Mouse (Mus musculus) embryonic facial prominence, embryonic 11.5 days (tissue): Measurements from ENCODE around the gene Amy2a5. TPM values are rescaled to one million over a fixed set of nuclear protein-coding genes. Genes with fewer than 3 reads are reported as not detected.
"Not testable (repeated sequence)": the region's sequence is repeated elsewhere in the genome, so short reads cannot be mapped to it uniquely, and the experiment has no call there.

Experiments used
- ATAC-seq: fragments of 200-750 bp; cut with Nextera tagmentation; replicated peaks from 2 replicates; pipeline ENCODE4 v1.8.0; 2017; ENCODE audit warnings: low read depth; ENCODE audit not compliant: insufficient number of reproducible peaks, low FRiP score, low TSS enrichment
- DNase-seq: peaks from one replicate; pipeline ENCODE4 v3.0.0-alpha.2; 2015; ENCODE audit warnings: low spot score
- H3K27ac ChIP-seq: fragments of 300-500 bp; sonication (generic); replicated peaks from 2 replicates; pipeline ENCODE4 v1.5.1; 2014; ENCODE audit warnings: mild to moderate bottlenecking, low read depth, low read length, control low read depth
- H3K27me3 ChIP-seq: fragments of 300-500 bp; sonication (generic); 2 replicates; pipeline ENCODE4 v1.6.1; 2014; ENCODE audit warnings: mild to moderate bottlenecking, low read length, moderate library complexity, mixed read lengths; ENCODE audit not compliant: control insufficient read depth, insufficient read depth
- H3K36me3 ChIP-seq: fragments of 300-500 bp; sonication (generic); replicated peaks from 2 replicates; pipeline ENCODE4 v1.6.1; 2014; ENCODE audit warnings: low read depth, mild to moderate bottlenecking, low read length, moderate library complexity, mixed read lengths; ENCODE audit not compliant: control insufficient read depth, insufficient read depth
- H3K4me1 ChIP-seq: fragments of 300-500 bp; sonication (generic); 2 replicates; pipeline ENCODE4 v1.6.1; 2014; ENCODE audit warnings: low read length, mixed read lengths; ENCODE audit not compliant: control insufficient read depth, insufficient read depth
- H3K4me2 ChIP-seq: fragments of 300-500 bp; sonication (generic); 2 replicates; pipeline ENCODE4 v1.6.1; 2014; ENCODE audit warnings: low read depth, mild to moderate bottlenecking, control low read depth, low read length, moderate library complexity
- H3K4me3 ChIP-seq: fragments of 300-500 bp; sonication (generic); 2 replicates; pipeline ENCODE4 v1.5.1; 2014; ENCODE audit warnings: low read depth, low read length, control low read depth
- H3K9ac ChIP-seq: fragments of 300-500 bp; sonication (generic); replicated peaks from 2 replicates; pipeline ENCODE4 v1.6.1; 2014; ENCODE audit warnings: mild to moderate bottlenecking, control low read depth, low read length
- H3K9me3 ChIP-seq: fragments of 300-500 bp; sonication (generic); replicated peaks from 2 replicates; pipeline ENCODE4 v1.6.1; 2016; ENCODE audit warnings: mild to moderate bottlenecking, low read length, inconsistent platforms, mixed read lengths; ENCODE audit not compliant: control insufficient read depth
- WGBS: fragments of 180-500 bp; shearing (Covaris S2); extraction: QIAGEN DNeasy Blood & Tissue Kit; methylation state at CpG from one replicate; pipeline ENCODE4 v1.1.7; 2014; 5-methylcytosine and 5-hydroxymethylcytosine counted together
- polyA plus RNA-seq: library from polyadenylated mRNA; unstranded; fragments of >200 nt; fragmentation: Nextera tagmentation; extraction: Ambion mirVana; gene quantifications from 2 replicates; pipeline ENCODE4 v1.2.1, GENCODE M21; 2014

Gene Amy2a5
- polyA plus RNA-seq: not detected in 2 replicates

- H3K27me3 ChIP-seq, H3K4me3 ChIP-seq, H3K27ac ChIP-seq, ATAC-seq, H3K4me1 ChIP-seq, H3K9ac ChIP-seq, H3K4me2 ChIP-seq, H3K36me3 ChIP-seq, DNase-seq, H3K9me3 ChIP-seq: not testable (repeated sequence)
- WGBS: no CpG with 5 or more reads among the region's 4 CpGs
These were observed at the start of gene Amy2a5 for GRCm38 (mm10) chr3:113258737-113259136. Amy2a5 (minus strand) TSS chr3:113258837.

GRCm38 (mm10) chr3:113291349-113291748 is 32.7 kb upstream of the Amy2a5 start, which contains the start of gene Amy2a4:
Amy2a4 (minus strand) TSS chr3:113291449.
- H3K4me3 ChIP-seq: not testable (repeated sequence)

GRCm38 (mm10) chr3:113280285-113280684 is 21.6 kb upstream of the Amy2a5 start:
- not testable (repeated sequence) for H3K4me3 ChIP-seq, H3K9me3 ChIP-seq, H3K4me1 ChIP-seq, H3K27ac ChIP-seq, ATAC-seq, DNase-seq, H3K9ac ChIP-seq, H3K27me3 ChIP-seq, H3K4me2 ChIP-seq, H3K36me3 ChIP-seq

More at GRCm38 (mm10) chr3:113291349-113291748, 32.7 kb upstream of the Amy2a5 start, which contains the start of gene Amy2a4:
- H3K27ac ChIP-seq, H3K9ac ChIP-seq, DNase-seq, ATAC-seq, H3K4me2 ChIP-seq, H3K36me3 ChIP-seq, H3K9me3 ChIP-seq, H3K4me1 ChIP-seq, H3K27me3 ChIP-seq: not testable (repeated sequence)
- no CpG with 5 or more reads among the region's 4 CpGs for WGBS

- not testable (repeated sequence) for ATAC-seq, H3K4me3 ChIP-seq, H3K4me1 ChIP-seq, H3K9me3 ChIP-seq, H3K36me3 ChIP-seq, DNase-seq, H3K27me3 ChIP-seq, H3K4me2 ChIP-seq, H3K27ac ChIP-seq, H3K9ac ChIP-seq
These were observed 20.9 kb upstream of the Amy2a5 start for GRCm38 (mm10) chr3:113279586-113279985.

- H3K36me3 ChIP-seq: no peaks in the 10 kb centered on the region
- H3K27me3 ChIP-seq: no peaks in the 10 kb centered on the region
- whole genome bisulfite sequencing: 100% methylated on average over 1 of the region's 1 CpGs
- H3K9ac ChIP-seq: no peak overlapping the region
- H3K4me1 ChIP-seq: no peaks in the 10 kb centered on the region
- no peak overlapping the region for H3K4me3 ChIP-seq
- ATAC-seq (no peak), DNase-seq (no peak)
- H3K9me3 ChIP-seq: no peaks in the 10 kb centered on the region
- H3K27ac ChIP-seq: no peak overlapping the region
- H3K4me2 ChIP-seq: no peak overlapping the region
These were observed 31.5 kb downstream of the Amy2a5 start for GRCm38 (mm10) chr3:113227115-113227514.

Other genes starting within 250 kb of the Amy2a5 start
- gene Amy2a4, start 32.6 kb upstream of the Amy2a5 start, polyA plus RNA-seq: not detected in 2 replicates
- gene Amy2a3, start 65.2 kb upstream of the Amy2a5 start, polyA plus RNA-seq: not detected in 2 replicates
- not detected in 2 replicates for gene Amy2a2, start 97.8 kb upstream of the Amy2a5 start, polyA plus RNA-seq